Mouse (Mus musculus): ENCODE results near the gene Plscr3. TPM values are rescaled to one million over a fixed set of nuclear protein-coding genes. Genes with fewer than 3 reads are reported as not detected.

Plscr3 gene
- total RNA-seq, 2 experiments from 2014 or later = 16.5 to 22.4 TPM

DNA sequence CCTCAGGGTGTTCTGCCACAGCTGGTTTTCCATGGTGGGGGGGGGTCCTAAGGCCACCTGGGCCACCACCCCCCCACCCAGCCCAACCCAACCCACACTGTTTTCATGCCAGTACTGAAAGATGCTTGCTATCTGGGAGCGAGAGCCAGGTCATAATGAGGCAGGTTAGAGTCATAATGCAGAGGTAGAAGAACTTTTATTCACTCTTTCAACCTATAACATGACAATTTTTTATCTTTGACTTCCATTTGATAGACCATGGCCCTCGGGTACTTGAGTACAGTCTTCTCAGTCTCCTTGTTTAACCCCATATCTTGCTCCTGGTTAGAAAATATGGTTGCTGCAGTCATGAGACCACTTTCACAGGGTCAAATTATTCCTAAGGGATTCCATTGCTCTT lies 27.8 kb upstream of the Plscr3 start, which contains the start of gene Spem2:
TSS of gene Spem2 (minus strand) at position 101 of the 400 bp plus-strand sequence.
- intact Hi-C loops (cut with DNase I; ENCODE audit: low total_unique reads) = no loop called here
- no peak for DNase-seq

DNA sequence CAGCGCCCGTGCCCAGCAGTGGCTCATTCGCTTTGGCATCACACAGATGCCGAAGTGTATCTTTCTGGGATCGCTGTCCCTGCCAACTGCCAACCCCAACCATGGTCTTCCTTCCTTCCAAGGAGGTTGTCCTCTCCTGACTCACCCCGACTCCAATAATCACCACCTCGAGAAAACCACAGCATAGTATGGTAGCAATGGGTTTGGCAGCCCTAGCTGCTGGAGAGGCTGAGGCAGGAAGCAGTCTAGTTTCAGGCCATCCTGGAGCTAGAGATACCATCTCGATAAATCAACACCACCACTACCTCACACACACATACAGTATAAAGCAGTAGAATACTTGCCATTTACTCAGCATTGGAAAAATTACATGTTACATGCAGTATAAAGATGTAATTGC lies 27.3 kb upstream of the Plscr3 start:
- intact Hi-C loops (cut with DNase I; ENCODE audit: low total_unique reads) = no loop called here
- no peak for DNase-seq

DNA sequence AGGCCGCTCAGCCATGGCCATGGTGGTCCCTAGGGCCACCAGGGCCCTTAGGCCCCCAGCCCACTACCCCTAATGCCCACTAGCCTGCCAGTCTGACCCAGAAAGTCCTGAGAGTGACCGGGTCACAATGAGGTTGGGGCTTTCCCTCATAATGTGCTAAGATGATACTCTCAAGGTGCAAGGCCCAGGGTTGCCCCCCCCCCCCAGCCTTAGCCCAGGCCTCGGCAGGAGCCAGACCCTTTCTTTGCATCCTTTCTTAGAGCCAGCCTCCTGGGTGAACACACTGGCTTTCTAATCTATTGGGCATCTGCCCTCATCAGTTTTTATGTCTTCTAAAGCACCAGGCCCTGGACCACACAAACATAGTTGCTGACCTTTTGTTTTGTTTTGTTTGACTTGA lies 24.1 kb upstream of the Plscr3 start, which contains the start of gene Spem1:
TSS of gene Spem1 (minus strand) at position 101 of the 400 bp plus-strand sequence.
- intact Hi-C loops (cut with DNase I; ENCODE audit: low total_unique reads) = no loop called here
- DNase-seq = no peak

DNA sequence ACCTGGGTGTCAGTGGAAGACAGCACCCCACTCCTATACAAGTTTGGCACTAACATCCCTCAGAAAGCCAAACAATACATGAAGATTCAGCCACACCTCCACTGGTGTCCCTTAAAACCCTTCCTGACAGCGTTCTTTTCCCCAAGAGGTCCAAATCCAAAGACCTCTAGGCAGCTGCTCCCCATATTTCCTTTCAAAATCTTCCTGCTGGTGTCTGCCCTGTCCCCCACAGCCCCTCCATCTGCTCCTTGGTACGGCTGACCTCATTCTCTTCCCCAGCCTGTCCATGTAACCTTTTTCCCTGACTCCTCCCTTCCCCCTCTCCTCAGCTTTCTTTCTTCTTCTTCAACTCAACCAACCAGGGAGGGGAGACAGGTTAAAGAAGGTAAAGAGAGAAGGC lies 22.7 kb upstream of the Plscr3 start:
- no peak for DNase-seq
- intact Hi-C loops (cut with DNase I; ENCODE audit: low total_unique reads) = no loop called here

DNA sequence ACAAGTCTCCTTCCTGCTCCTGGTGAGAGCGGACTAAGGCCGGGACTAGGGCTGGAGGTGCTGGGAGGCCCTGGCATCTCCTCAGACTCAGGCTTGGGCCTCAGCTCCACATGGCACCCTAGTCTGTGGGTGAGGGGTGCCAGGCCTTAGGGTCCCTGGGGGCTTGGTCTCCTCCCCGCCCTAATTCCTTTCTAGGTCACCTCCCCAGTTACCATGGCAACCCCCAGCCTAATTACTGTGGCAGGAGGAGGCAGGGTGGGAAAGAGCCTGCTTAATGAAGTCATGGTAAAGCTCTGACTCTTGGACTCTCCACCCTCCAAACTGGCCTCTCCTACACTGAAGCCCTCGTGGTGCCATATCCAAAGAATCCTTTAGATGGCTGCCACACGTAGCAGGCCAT lies 17.3 kb upstream of the Plscr3 start:
- no peak for DNase-seq
- intact Hi-C loops (cut with DNase I; ENCODE audit: low total_unique reads) = no loop called here

DNA sequence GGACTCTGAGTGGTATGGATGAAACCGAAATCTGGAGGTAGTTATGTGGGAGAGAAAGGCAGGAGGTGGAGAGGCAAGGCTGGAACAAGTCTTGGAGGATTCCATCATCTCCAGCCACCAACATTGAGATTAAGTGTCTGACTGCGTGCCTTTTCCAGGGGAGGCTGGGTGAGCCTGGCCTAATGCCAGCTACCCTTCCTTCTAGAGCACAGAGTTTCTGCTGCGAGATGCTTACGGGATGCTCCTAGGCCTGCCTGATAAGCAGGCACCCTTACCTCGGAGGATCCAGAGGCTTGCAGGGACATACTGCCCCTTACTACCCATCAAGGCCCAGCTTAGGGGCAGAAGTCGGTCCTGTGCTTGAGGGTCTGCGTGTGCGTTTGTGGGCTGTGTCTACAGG lies 12.6 kb upstream of the Plscr3 start:
- intact Hi-C loops (cut with DNase I; ENCODE audit: low total_unique reads) = no loop called here
- DNase-seq = no peak

DNA sequence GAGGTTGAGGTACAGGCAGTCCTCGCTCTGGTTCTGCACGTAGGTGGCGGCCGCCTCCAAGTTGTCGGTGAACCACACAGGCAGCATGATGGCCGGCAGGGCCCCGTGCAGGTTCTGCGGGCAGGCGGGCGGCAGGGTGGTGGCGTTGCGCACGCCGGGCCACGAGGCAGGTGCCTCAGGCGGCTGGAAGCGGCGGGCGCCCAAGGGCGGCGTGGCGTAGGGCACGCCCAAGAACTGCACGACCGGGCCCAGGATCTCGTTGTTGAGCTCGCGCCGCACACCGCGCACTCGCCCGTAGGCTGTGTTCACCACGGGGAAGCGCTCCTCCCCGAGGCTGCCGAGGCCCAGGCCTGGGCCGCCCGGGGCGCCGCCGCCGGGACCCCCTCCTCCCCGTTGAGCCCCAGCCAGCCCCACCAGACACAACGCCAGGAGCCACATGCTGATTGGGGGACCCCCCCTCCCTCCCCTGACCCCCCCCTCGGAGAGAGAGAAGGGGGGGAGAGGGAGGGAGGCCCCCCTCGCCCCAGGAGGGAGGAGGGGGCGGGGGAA lies 12.1 kb upstream of the Plscr3 start:
- intact Hi-C loops (cut with DNase I; ENCODE audit: low total_unique reads) = no loop called here
- DNase-seq = peak; percentile 36

DNA sequence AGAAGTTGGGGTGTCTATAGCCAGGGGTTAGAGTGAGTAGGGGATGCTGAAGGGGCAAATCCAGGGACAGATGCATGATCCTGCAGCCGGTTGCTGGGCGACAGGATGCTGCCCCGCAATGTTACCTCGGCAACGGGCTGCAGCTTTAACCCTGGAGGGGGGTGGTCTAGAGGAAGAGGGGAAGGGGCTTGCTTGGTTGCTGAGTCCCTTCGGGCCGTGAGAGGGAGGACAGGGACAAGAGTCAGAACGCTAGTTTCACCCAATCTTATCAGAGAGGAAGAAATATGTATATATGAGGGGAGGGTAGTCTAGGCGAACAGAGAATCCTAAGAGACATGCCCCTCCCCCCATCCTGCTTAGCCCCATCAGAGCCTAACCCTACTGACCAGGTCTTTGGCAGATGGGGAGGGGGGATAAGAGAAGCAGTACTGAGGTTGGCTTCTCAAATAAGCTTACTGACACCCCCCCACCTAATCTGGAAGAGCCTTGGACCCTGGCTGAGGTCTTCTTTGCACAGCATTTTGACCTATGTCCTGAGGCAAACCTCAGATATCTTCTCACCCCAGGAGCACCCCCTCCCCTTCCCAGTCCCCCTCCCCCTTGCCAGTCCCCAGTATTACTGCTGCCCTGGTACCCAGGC lies 10.7 kb upstream of the Plscr3 start:
- intact Hi-C loops (cut with DNase I; ENCODE audit: low total_unique reads) = loop anchor here (5.0 kb wide), 1 partner anchor 33 kb away; the partner anchor contains the start of gene Fgf11
- no peak for DNase-seq

DNA sequence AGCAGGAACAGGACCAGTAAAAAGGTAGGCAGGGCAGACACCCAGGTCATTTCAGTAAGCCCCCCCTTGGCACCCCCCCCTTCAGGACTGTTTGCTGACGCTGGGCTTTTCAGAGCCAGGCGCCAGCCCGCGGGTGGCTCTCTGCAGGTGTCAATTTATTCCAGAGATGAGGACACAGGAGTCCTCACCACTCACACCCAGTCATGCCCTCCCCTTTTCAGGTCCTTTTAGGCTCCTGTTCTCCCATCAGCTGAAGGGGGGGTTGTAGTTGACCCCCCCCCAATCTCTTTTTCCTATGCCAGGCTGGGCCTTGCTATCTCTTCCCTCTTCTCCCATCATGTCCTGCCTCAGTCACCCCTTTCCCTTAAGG lies 10.2 kb upstream of the Plscr3 start:
- DNase-seq = no peak
- intact Hi-C loops (cut with DNase I; ENCODE audit: low total_unique reads) = loop anchor here (5.0 kb wide), 1 partner anchor 34 kb away; the partner anchor contains the start of gene Fgf11

DNA sequence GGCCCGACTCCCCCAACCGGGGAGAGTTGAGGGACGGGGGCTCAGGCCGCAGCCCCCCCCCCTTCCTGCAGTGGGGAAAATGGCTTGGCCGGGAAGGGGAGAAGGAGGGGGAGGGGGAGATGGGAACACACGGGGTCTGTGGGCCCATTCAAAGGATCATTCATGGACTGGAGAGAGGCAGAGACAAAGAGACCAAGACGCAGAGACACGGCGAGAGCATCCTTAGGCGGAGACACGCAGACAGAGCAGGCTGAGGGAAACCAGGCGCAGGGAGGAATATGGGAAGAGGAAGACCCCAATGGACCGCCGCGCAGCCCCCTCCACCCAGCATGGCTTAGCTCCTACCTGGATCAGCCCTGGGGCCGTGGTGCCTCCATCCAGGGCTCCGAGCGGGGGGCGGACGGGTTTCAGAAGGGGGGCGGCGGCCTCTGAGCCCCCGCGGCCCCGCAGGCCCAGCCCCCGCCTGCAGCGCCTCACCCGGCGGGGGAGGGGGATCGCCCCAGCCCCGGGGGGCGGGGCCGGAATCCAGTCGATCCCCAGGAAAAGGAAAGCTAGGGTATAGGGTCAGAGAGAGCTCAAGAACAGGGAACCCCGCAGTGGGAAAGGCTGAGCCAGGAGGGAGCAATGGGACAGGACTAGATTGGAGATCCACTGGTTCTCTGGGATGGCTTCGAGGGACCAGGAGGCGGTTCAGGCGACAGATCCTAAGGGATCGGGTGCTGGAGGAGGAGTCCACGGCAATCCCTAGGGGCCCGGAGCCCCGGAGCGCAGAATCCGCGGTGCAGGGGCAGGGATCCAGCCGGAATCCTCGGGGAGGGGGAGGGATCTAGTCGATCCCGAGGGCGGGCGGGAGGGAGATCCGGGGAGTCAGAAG lies 9.2 kb upstream of the Plscr3 start:
- DNase-seq = peak; percentile 45
- intact Hi-C loops (cut with DNase I; ENCODE audit: low total_unique reads) = loop anchor here (5.0 kb wide), 1 partner anchor 35 kb away; the partner anchor contains the start of gene Fgf11

DNA sequence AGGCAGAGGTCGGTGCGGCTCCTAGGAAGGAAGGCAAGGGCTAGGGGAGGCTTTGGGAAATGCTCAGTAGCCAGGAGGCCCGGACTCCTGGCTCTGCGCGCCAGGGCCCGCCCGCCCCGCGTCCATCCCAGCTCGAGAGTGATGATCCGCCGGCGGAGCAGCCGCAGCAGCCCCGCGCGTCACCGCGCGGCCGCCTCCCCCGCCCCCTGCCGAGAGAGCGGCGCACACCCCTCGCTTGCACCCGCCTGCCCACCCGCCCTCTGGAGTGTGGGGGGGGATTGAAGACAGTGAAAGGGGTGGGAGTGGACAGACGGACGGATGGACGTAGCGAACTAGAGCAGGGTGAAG lies 8.6 kb upstream of the Plscr3 start, which contains the start of gene Nlgn2:
TSS of gene Nlgn2 (minus strand) at position 181 of the 348 bp plus-strand sequence.
- intact Hi-C loops (cut with DNase I; ENCODE audit: low total_unique reads) = loop anchor here (5.0 kb wide), 1 partner anchor 35 kb away; the partner anchor contains the start of gene Fgf11
- DNase-seq = no peak

DNA sequence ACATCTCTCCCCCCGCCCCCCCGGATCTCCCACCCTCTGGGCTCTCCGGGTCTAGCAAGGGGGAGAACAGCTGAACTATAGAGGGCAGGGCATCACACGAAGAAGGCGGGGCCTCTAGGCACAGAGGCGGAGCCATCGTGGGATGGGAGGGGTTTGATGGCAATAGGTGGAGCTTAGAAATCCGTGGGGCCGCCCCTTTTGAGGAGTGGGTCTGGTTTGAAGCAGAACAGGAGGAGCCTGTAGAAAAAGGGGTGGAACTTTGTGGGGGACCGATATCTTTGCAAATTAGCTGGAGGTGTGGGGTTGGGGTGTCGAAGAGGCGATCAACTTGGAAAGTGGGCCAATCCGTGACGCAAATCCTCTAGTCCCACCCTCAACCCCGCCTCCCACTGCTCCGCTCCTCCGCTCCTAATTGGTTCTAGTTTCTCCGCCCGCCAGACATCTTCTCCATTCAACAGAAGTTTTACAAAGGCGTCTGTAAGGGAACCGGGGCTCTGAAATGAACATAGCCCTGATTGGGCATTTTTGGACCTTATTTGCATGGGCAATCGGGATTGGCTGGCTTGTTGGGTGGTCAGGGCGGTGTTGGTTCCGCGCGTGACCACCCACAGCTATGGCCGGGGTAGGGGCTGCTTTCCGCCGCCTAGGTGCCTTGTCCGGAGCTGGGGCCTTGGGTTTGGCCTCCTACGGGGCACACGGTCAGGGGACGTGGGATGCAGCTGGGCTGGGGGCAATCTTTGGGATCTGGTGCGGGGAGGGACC lies 8.0 kb upstream of the Plscr3 start, which contains the start of gene Tmem256:
TSS of gene Tmem256 (plus strand) at position 563 of the 762 bp plus-strand sequence.
- intact Hi-C loops (cut with DNase I; ENCODE audit: low total_unique reads) = loop anchor here (5.0 kb wide), 1 partner anchor 36 kb away; the partner anchor contains the start of gene Fgf11
- peak; percentile 94 for DNase-seq

DNA sequence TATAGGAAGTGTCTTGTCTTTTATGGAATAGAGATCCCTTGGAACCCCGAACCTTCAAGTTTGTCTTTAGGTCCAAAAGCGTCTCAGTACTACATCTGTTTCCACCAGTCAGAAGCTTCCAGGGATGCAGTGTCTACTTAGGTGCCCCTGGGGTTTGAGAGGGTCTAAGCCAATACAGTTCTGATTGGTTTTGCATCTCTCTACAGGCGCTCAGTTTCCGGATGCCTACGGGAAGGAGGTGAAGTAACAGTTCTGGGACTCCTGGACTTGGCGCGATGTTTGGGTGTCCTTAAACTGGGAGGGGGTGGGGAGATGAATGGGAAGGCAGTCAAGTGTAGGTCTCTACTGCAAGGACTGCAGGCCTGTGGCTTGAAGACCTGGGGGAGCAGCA lies 7.5 kb upstream of the Plscr3 start:
- intact Hi-C loops (cut with DNase I; ENCODE audit: low total_unique reads) = loop anchor here (5.0 kb wide), 1 partner anchor 36 kb away; the partner anchor contains the start of gene Fgf11
- no peak for DNase-seq

DNA sequence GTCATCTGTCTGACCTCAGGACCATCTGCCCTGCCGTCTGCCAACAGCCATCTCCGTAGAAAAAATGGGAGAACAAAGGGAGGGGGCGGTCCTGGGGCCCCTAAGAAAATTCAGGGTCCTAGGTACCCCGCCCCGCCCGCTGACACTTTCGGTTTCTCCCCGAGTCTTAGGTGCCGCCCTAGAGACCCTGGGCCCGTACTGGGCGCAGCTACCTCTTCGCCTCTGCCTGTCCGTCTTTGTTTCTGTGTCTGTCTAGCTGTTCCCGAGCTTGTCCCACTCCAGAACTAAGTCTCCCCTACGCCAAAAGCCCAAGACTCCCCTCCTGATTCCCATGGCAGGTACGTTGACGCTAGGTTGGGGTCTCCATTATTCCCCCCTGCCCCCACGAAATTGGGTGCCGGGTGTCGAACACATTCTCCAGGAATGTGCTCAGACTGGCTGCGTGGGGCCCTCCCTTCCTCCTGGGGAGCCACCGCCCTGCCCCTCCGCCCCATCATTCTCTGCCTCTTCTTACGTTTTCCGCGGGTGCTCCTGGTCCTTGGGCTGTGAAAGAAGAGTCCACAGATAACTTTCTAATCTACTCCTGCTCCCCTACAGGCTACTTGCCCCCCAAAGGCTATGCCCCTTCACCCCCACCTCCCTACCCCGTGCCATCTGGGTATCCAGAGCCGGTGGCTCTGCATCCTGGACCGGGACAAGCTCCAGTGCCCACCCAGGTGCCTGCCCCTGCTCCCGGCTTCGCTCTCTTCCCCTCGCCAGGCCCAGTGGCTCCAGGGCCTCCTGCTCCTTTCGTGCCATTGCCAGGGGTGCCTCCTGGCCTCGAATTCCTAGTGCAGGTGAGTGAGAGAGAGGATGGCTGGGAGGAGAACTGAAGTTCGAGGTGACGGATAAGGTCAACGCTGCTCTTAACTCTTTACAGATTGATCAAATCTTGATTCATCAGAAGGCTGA lies 837 bp downstream of the Plscr3 start:
- DNase-seq = no peak
- intact Hi-C loops (cut with DNase I; ENCODE audit: low total_unique reads) = loop anchor here (10.0 kb wide), 1 partner anchor 48 kb away; the partner anchor contains the start of gene Acap1

DNA sequence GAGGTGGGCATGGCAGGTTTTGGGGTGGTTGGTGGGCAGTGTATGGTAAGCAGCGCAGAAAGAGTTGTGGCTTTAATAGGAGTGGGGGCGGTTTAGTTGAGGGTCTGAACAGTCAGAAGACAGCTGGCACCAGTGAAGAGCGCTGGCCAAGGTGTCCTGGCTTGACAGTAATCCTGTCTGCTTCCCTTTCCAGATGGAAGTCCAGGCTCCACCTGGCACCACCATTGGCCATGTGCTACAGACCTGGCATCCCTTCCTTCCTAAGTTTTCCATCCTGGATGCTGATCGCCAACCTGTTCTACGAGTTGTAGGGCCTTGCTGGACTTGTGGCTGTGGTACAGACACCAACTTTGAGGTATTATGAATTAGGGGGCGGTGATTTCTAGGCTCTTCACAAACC lies 1.8 kb downstream of the Plscr3 start:
- intact Hi-C loops (cut with DNase I; ENCODE audit: low total_unique reads) = loop anchor here (10.0 kb wide), 1 partner anchor 47 kb away; the partner anchor contains the start of gene Acap1
- no peak for DNase-seq

DNA sequence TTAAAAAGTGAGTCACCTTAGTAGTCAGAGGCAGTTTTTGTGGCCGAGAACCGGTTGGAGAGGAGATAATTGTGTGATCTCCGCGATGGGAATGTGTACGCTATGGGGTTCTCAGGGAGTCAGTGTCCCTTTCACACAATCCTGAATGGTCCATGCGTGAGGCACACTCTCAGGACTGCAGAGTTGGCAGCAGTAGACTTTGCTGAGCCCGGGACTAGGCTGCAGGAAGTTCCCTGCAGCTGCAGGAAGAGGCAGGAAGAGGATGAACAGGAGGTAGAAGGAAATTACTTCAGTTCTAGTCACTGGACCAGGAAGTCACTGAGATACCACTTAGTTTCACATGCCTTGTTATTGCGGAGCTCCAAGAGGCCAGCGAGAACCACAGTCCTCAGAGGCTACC lies 3.0 kb downstream of the Plscr3 start:
- intact Hi-C loops (cut with DNase I; ENCODE audit: low total_unique reads) = loop anchor here (10.0 kb wide), 1 partner anchor 46 kb away; the partner anchor contains the start of gene Acap1
- no peak for DNase-seq

DNA sequence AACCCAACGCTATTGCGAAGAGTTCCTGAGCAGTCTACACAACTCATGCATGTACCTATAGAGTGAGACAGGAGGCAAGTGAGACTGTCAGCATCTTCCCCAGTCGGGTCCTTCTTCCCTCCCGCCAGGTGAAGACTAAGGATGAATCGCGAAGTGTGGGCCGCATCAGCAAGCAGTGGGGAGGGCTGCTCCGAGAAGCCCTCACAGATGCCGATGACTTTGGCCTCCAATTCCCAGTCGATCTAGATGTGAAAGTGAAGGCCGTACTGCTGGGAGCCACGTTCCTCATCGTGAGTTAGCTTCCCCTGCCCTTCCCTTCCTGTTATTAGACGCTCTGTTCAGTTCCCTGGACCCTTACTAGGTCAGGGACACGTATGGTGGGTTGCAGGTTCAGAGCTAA lies 3.7 kb downstream of the Plscr3 start:
- intact Hi-C loops (cut with DNase I; ENCODE audit: low total_unique reads) = loop anchor here (10.0 kb wide), 1 partner anchor 45 kb away; the partner anchor contains the start of gene Acap1
- no peak for DNase-seq

DNA sequence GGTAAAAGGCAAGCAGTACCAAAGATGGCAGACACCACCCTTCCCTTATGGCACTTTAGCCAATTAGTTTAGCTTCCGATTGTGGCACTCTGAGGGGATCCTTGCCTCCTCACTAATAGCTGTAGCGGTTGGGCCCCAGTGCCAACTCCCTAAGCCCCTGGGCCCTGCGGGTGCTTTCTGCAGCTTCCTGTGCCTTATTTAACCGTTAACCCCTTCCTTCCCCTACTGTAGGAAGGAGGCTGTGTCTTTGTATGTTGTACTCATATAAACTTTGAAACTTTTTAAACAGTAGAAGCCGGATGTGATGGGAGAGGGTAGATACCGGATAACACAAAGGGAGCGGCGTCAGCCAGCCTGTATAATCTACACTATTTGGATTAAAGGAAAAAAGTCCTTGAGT lies 4.6 kb downstream of the Plscr3 start:
- intact Hi-C loops (cut with DNase I; ENCODE audit: low total_unique reads) = no loop called here
- DNase-seq = no peak
